Comparison of ENCODE assay signal across 8 mouse cellular contexts in the genomic region with DNA sequence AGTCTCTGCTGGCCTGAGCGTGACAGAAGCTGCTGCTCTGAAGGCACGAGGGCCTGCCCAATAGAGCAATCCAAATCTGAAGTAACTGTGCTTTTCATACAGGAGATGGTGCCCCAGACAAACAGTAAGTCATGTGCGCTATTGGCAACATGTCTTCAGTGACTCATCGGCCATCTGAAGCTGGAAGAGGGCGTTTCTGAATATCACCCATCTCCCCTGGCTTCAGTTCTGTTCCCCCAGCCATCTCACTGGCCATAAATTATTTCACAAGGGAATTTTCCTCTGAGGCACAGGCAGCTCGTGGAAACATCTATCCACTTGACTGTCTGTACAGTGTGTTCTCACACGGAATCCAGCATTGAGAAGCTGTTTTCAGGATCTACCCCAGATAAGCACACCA. TPM values are rescaled to one million over a fixed set of nuclear protein-coding genes. Genes with fewer than 3 reads are reported as not detected.
DNase-seq lines count a peak whose midpoint lies in the region; ATAC-seq and TF ChIP-seq lines count a peak whose summit lies in the region.

No protein-coding gene starts in this region.

- 56% methylated on average over 7 of the region's 7 CpGs for WGBS in hindbrain, postnatal 0 days
- 87% methylated on average over 7 of the region's 7 CpGs for WGBS in hindbrain, embryonic 13.5 days
- 79% methylated on average over 7 of the region's 7 CpGs for WGBS in embryonic facial prominence, embryonic 14.5 days
- WGBS in lung, adult 2 months: 23% methylated on average over 7 of the region's 7 CpGs

- ATAC-seq in hindbrain, postnatal 0 days: peak; percentile 55; the same call in 1 of the 2 replicates
- ATAC-seq in hindbrain, embryonic 13.5 days (ENCODE audit: low FRiP score): no peak
- ATAC-seq in embryonic facial prominence, embryonic 14.5 days (ENCODE audit: low read depth): no peak
- ATAC-seq in megakaryocyte, adult 5-6 weeks (ENCODE audit: poor library complexity, severe bottlenecking): no peak

- peak overlapping the region; percentile 64 for H3K27ac ChIP-seq in hindbrain, postnatal 0 days
- H3K27ac ChIP-seq in hindbrain, embryonic 13.5 days: no peak overlapping the region
- H3K27ac ChIP-seq in embryonic facial prominence, embryonic 14.5 days (replicated peaks; ENCODE audit: low read depth, low read length): peak overlapping the region; percentile 68

- no peaks in the 10 kb centered on the region for H3K9me3 ChIP-seq in hindbrain, postnatal 0 days (ENCODE audit: low read length)
- H3K9me3 ChIP-seq in hindbrain, embryonic 13.5 days: no peaks in the 10 kb centered on the region
- H3K9me3 ChIP-seq in embryonic facial prominence, embryonic 14.5 days (ENCODE audit: control insufficient read depth, low read length): no peaks in the 10 kb centered on the region

- no peaks in the 10 kb centered on the region for H3K27me3 ChIP-seq in hindbrain, postnatal 0 days (ENCODE audit: insufficient read depth, low read length)
- no peaks in the 10 kb centered on the region for H3K27me3 ChIP-seq in hindbrain, embryonic 13.5 days
- no peaks in the 10 kb centered on the region for H3K27me3 ChIP-seq in embryonic facial prominence, embryonic 14.5 days (replicated peaks; ENCODE audit: control insufficient read depth, insufficient read depth, low read length)

- no peaks in the 10 kb centered on the region; the same call in 1 of the 2 replicates for H3K4me1 ChIP-seq in hindbrain, postnatal 0 days (ENCODE audit: insufficient read depth, low read length)
- H3K4me1 ChIP-seq in hindbrain, embryonic 13.5 days (replicated peaks): peaks cover 14% of the 10 kb centered on the region
- H3K4me1 ChIP-seq in embryonic facial prominence, embryonic 14.5 days (ENCODE audit: control insufficient read depth, insufficient read depth, low read length): peaks cover 19% of the 10 kb centered on the region
- H3K4me1 ChIP-seq in lung, adult 2 months (ENCODE audit: control insufficient read depth, insufficient read depth, low read length): peaks cover 13% of the 10 kb centered on the region

- no peak for TF ChIP-seq CTCF in hindbrain, postnatal 0 days (IDR thresholded peaks at IDR 0.05; ENCODE audit: low read depth)
- TF ChIP-seq CTCF in lung, adult 2 months (IDR thresholded peaks at IDR 0.05; ENCODE audit: insufficient read depth, low read length): no peak

- no peak for TF ChIP-seq POLR2A in lung, adult 2 months (IDR thresholded peaks at IDR 0.05; ENCODE audit: borderline replicate concordance, extremely low read depth, low read depth, low read length)

- H3K4me2 ChIP-seq in hindbrain, postnatal 0 days (ENCODE audit: low read depth, low read length): peak overlapping the region; percentile 47
- no peak overlapping the region for H3K4me2 ChIP-seq in hindbrain, embryonic 13.5 days
- no peak overlapping the region for H3K4me2 ChIP-seq in embryonic facial prominence, embryonic 14.5 days (ENCODE audit: low read depth, low read length)

- H3K4me3 ChIP-seq in hindbrain, postnatal 0 days (ENCODE audit: low read length): no peak overlapping the region
- H3K4me3 ChIP-seq in hindbrain, embryonic 13.5 days: no peak overlapping the region
- H3K4me3 ChIP-seq in embryonic facial prominence, embryonic 14.5 days (ENCODE audit: low read depth, low read length): no peak overlapping the region
- no peak overlapping the region for H3K4me3 ChIP-seq in lung, adult 2 months (replicated peaks; ENCODE audit: extremely low read depth, low read depth, low read length)

- DNase-seq in hindbrain, postnatal 0 days (ENCODE audit: low spot score): peak; percentile 47
- DNase-seq in adipocyte (ENCODE audit: low spot score): peak; percentile 93
- DNase-seq in embryonic facial prominence, embryonic 14.5 days (ENCODE audit: low spot score): no peak
- DNase-seq in heart, postnatal 36 days: peak; percentile 54 to 60
- DNase-seq in lung, adult 2 months: peak; percentile 22
- no peak for DNase-seq in thymus, postnatal 10 days (ENCODE audit: low spot score in 2 of 2)

- no peak overlapping the region for H3K9ac ChIP-seq in hindbrain, postnatal 0 days (replicated peaks; ENCODE audit: low read length)
- no peak overlapping the region for H3K9ac ChIP-seq in hindbrain, embryonic 13.5 days
- H3K9ac ChIP-seq in embryonic facial prominence, embryonic 14.5 days (ENCODE audit: low read depth, low read length): no peak overlapping the region

- peaks cover 6% of the 10 kb centered on the region; the same call in 1 of the 2 replicates for H3K36me3 ChIP-seq in hindbrain, postnatal 0 days (ENCODE audit: insufficient read depth, low read length)
- H3K36me3 ChIP-seq in hindbrain, embryonic 13.5 days: peaks cover 52% of the 10 kb centered on the region
- H3K36me3 ChIP-seq in embryonic facial prominence, embryonic 14.5 days (ENCODE audit: control insufficient read depth, insufficient read depth, low read length): peaks cover 79% of the 10 kb centered on the region

- intact Hi-C loops in heart, postnatal 36 days (cut with DNase I): loop anchor here (2.0 kb wide), 1 partner anchor 22 kb away; no protein-coding TSS in a partner anchor

RNA-seq across cellular contexts. Expression of gene Malsu1, which starts 22.8 kb away (rescaled TPM):
- 19.9 and 53.1 TPM in 2 replicates for total RNA-seq in hindbrain, postnatal 0 days (2014; rRNA removed)
- polyA plus RNA-seq in hindbrain, postnatal 0 days (2015; fragmentation: Nextera tagmentation; extraction: Ambion mirVana): 97.4 and 99.8 TPM in 2 replicates
- 60.7 and 73.6 TPM in 2 replicates for polyA plus RNA-seq in hindbrain, embryonic 13.5 days (2015; fragmentation: Nextera tagmentation; extraction: Ambion mirVana)
- polyA plus RNA-seq in embryonic facial prominence, embryonic 14.5 days (2014; fragmentation: Nextera tagmentation; extraction: Ambion mirVana): 69.8 and 72.1 TPM in 2 replicates
- 10 to 100 TPM; 40.9 to 42.7 TPM for total RNA-seq in heart, postnatal 36 days (2021)
- polyA plus RNA-seq in lung, adult 2 months (2012; rRNA removed): 11.5 and 12.6 TPM in 2 replicates
- total RNA-seq in megakaryocyte, adult 5-6 weeks (2015): 25.9 and 38.8 TPM in 2 replicates
- 15.8 and 17.0 TPM in 2 replicates for total RNA-seq in megakaryocyte, adult 5-6 weeks (2017)

Comparison
In these comparisons a context has a peak if more than half of its experiments do, and no peak if none do; other contexts are left out.
1. DNase-seq: peak in hindbrain, postnatal 0 days (single experiment), adipocyte (single experiment), heart, postnatal 36 days (2 of 2) and lung, adult 2 months (single experiment); none in embryonic facial prominence, embryonic 14.5 days (single experiment) and thymus, postnatal 10 days (0 of 2).